Mouse (Mus musculus) hindbrain, embryonic 15.5 days (tissue): Measurements from ENCODE around the gene Fcer1g. TPM values are rescaled to one million over a fixed set of nuclear protein-coding genes. Genes with fewer than 3 reads are reported as not detected.

Experiments used
- ATAC-seq: fragments of 200-750 bp; cut with Nextera tagmentation; 2 replicates; pipeline ENCODE4 v1.8.0; 2017; ENCODE audit warnings: low read depth, moderate number of reproducible peaks, moderate TSS enrichment; ENCODE audit not compliant: low FRiP score
- H3K27ac ChIP-seq: fragments of 300-500 bp; sonication (generic); replicated peaks from 2 replicates; pipeline ENCODE4 v1.5.1; 2015; ENCODE audit warnings: mild to moderate bottlenecking, inconsistent platforms
- H3K27me3 ChIP-seq: fragments of 300-500 bp; sonication (generic); 2 replicates; pipeline ENCODE4 v1.6.1; 2015; ENCODE audit warnings: control low read depth, inconsistent platforms
- H3K36me3 ChIP-seq: fragments of 300-500 bp; sonication (generic); 2 replicates; pipeline ENCODE4 v1.6.1; 2015; ENCODE audit warnings: control low read depth, inconsistent platforms
- H3K4me1 ChIP-seq: fragments of 300-500 bp; sonication (generic); replicated peaks from 2 replicates; pipeline ENCODE4 v1.6.1; 2015; ENCODE audit warnings: control low read depth, inconsistent platforms
- H3K4me2 ChIP-seq: fragments of 300-500 bp; sonication (generic); 2 replicates; pipeline ENCODE4 v1.6.1; 2015; ENCODE audit warnings: moderate library complexity, mild to moderate bottlenecking, inconsistent platforms
- H3K4me3 ChIP-seq: fragments of 300-500 bp; sonication (generic); 2 replicates; pipeline ENCODE4 v1.5.1; 2015; ENCODE audit warnings: mild to moderate bottlenecking, inconsistent platforms
- H3K9ac ChIP-seq: fragments of 300-500 bp; sonication (generic); 2 replicates; pipeline ENCODE4 v1.6.1; 2015; ENCODE audit warnings: inconsistent platforms
- H3K9me3 ChIP-seq: fragments of 300-500 bp; sonication (generic); 2 replicates; pipeline ENCODE4 v1.6.1; 2016; ENCODE audit warnings: control low read depth, inconsistent platforms
- WGBS: fragments of 180-500 bp; shearing (Covaris S2); methylation state at CpG from one replicate; pipeline ENCODE4 v1.1.7; 2015; 5-methylcytosine and 5-hydroxymethylcytosine counted together
- polyA plus RNA-seq: library from polyadenylated mRNA; unstranded; fragments of >200 nt; fragmentation: Nextera tagmentation; extraction: Ambion mirVana; gene quantifications from 2 replicates; pipeline ENCODE4 v1.2.1, GENCODE M21; 2015

Fcer1g gene
- polyA plus RNA-seq, 1 experiment from 2014 or later, result 24.9 TPM

GRCm38 (mm10) chr1:171200769-171201168, 33.4 kb downstream of the Fcer1g start:
- Histone ChIP-seq H3K4me2 (no peak overlapping the region), H3K36me3 (no peaks in the 10 kb centered on the region), H3K9me3 (no peaks in the 10 kb centered on the region), H3K27me3 (peaks cover 22% of the 10 kb centered on the region), H3K9ac (no peak overlapping the region), H3K27ac (no peak overlapping the region), H3K4me3 (no peak overlapping the region), H3K4me1 (peaks cover 6% of the 10 kb centered on the region)
- 97% methylated on average over 1 of the region's 1 CpGs for WGBS
- ATAC-seq, result no peak

GRCm38 (mm10) chr1:171199532-171199931, 34.6 kb downstream of the Fcer1g start:
- H3K9ac ChIP-seq, result no peak overlapping the region

GRCm38 (mm10) chr1:171195887-171196397, 38.2 kb downstream of the Fcer1g start, which contains the start of gene Pcp4l1:
Gene Pcp4l1 (minus strand): TSS chr1:171196268.
- H3K27me3 ChIP-seq, result peaks cover 37% of the 10 kb centered on the region
- peak; percentile 82 for ATAC-seq
- WGBS, result under 1% methylated on average over 33 of the region's 33 CpGs

More at GRCm38 (mm10) chr1:171199532-171199931, 34.6 kb downstream of the Fcer1g start:
- H3K4me3 ChIP-seq, result no peak overlapping the region
- H3K4me1 ChIP-seq, result peaks cover 16% of the 10 kb centered on the region
- no peak for ATAC-seq
- H3K27ac ChIP-seq, result no peak overlapping the region
- no peaks in the 10 kb centered on the region for H3K36me3 ChIP-seq
- H3K27me3 ChIP-seq, result peaks cover 31% of the 10 kb centered on the region
- 64% methylated on average over 1 of the region's 1 CpGs for WGBS
- H3K9me3 ChIP-seq, result no peaks in the 10 kb centered on the region
- no peak overlapping the region for H3K4me2 ChIP-seq

GRCm38 (mm10) chr1:171195046-171195822, 38.9 kb downstream of the Fcer1g start:
- peaks cover 35% of the 10 kb centered on the region for H3K4me1 ChIP-seq
- peaks cover 37% of the 10 kb centered on the region for H3K27me3 ChIP-seq
- peak overlapping the region; percentile 55 for H3K9ac ChIP-seq
- no peaks in the 10 kb centered on the region for H3K36me3 ChIP-seq
- H3K27ac ChIP-seq, result no peak overlapping the region
- H3K4me2 ChIP-seq, result peak overlapping the region; percentile 97
- WGBS, result 6% methylated on average over 20 of the region's 20 CpGs
- no peaks in the 10 kb centered on the region for H3K9me3 ChIP-seq
- H3K4me3 ChIP-seq, result peak overlapping the region; percentile 61
- no peak for ATAC-seq

More at GRCm38 (mm10) chr1:171195887-171196397, 38.2 kb downstream of the Fcer1g start, which contains the start of gene Pcp4l1:
- Histone ChIP-seq H3K27ac (no peak within 1 kb of the TSS), H3K36me3 (no peaks in the 10 kb centered on the region), H3K9ac (peak within 1 kb of the TSS; percentile 55), H3K9me3 (no peaks in the 10 kb centered on the region), H3K4me3 (peak within 1 kb of the TSS; percentile 61), H3K4me1 (peaks cover 35% of the 10 kb centered on the region), H3K4me2 (peak within 1 kb of the TSS; percentile 97)

- Histone ChIP-seq H3K27ac (no peak overlapping the region), H3K4me3 (peak overlapping the region; percentile 31; the same call in 1 of the 2 replicates), H3K36me3 (no peaks in the 10 kb centered on the region), H3K9me3 (no peaks in the 10 kb centered on the region), H3K4me1 (peaks cover 42% of the 10 kb centered on the region), H3K27me3 (peaks cover 37% of the 10 kb centered on the region), H3K9ac (no peak overlapping the region), H3K4me2 (peak overlapping the region; percentile 97)
- ATAC-seq, result no peak
- WGBS, result 23% methylated on average over 11 of the region's 11 CpGs
Measured at GRCm38 (mm10) chr1:171193911-171194830, 40.0 kb downstream of the Fcer1g start.

- no peaks in the 10 kb centered on the region for H3K36me3 ChIP-seq
Measured at GRCm38 (mm10) chr1:171193093-171193840, 40.9 kb downstream of the Fcer1g start.

GRCm38 (mm10) chr1:171192283-171192682, 41.9 kb downstream of the Fcer1g start:
- Histone ChIP-seq H3K4me3 (no peak overlapping the region), H3K36me3 (no peaks in the 10 kb centered on the region), H3K27me3 (peaks cover 28% of the 10 kb centered on the region), H3K27ac (no peak overlapping the region), H3K9ac (no peak overlapping the region), H3K4me2 (peak overlapping the region; percentile 97; the same call in 1 of the 2 replicates), H3K4me1 (peaks cover 53% of the 10 kb centered on the region), H3K9me3 (no peaks in the 10 kb centered on the region)
- 47% methylated on average over 10 of the region's 10 CpGs for WGBS
- no peak for ATAC-seq

More at GRCm38 (mm10) chr1:171193093-171193840, 40.9 kb downstream of the Fcer1g start:
- Histone ChIP-seq H3K27me3 (peaks cover 34% of the 10 kb centered on the region), H3K27ac (peak overlapping the region; percentile 39; the same call in 1 of the 2 replicates), H3K4me2 (peak overlapping the region; percentile 97), H3K9ac (peak overlapping the region; percentile 45), H3K4me1 (peaks cover 49% of the 10 kb centered on the region), H3K9me3 (no peaks in the 10 kb centered on the region), H3K4me3 (peak overlapping the region; percentile 31)
- ATAC-seq, result no peak
- 4% methylated on average over 18 of the region's 18 CpGs for WGBS

- Histone ChIP-seq H3K4me2 (no peak overlapping the region), H3K9me3 (no peaks in the 10 kb centered on the region), H3K4me3 (no peak overlapping the region), H3K27ac (no peak overlapping the region), H3K27me3 (peaks cover 16% of the 10 kb centered on the region), H3K9ac (no peak overlapping the region), H3K36me3 (no peaks in the 10 kb centered on the region), H3K4me1 (peaks cover 47% of the 10 kb centered on the region)
- ATAC-seq, result no peak
- WGBS, result 94% methylated on average over 9 of the region's 9 CpGs
Measured at GRCm38 (mm10) chr1:171190832-171191231, 43.3 kb downstream of the Fcer1g start.

- H3K27ac ChIP-seq, result peak overlapping the region; percentile 30; the same call in 1 of the 2 replicates
- H3K9ac ChIP-seq, result no peak overlapping the region
- no peaks in the 10 kb centered on the region for H3K9me3 ChIP-seq
- peaks cover 39% of the 10 kb centered on the region for H3K4me1 ChIP-seq
- peaks cover 7% of the 10 kb centered on the region; the same call in 1 of the 2 replicates for H3K27me3 ChIP-seq
- peak; percentile 36; the same call in 1 of the 2 replicates for ATAC-seq
- H3K4me2 ChIP-seq, result peak overlapping the region; percentile 21; the same call in 1 of the 2 replicates
- H3K4me3 ChIP-seq, result no peak overlapping the region
- 31% methylated on average over 14 of the region's 14 CpGs for WGBS
- no peaks in the 10 kb centered on the region for H3K36me3 ChIP-seq
Measured at GRCm38 (mm10) chr1:171189476-171190114, 44.6 kb downstream of the Fcer1g start.

- 8% methylated on average over 8 of the region's 8 CpGs for WGBS
- H3K27ac ChIP-seq, result peak overlapping the region; percentile 30; the same call in 1 of the 2 replicates
- H3K4me1 ChIP-seq, result peaks cover 35% of the 10 kb centered on the region
- H3K27me3 ChIP-seq, result peaks cover 1% of the 10 kb centered on the region; the same call in 1 of the 2 replicates
- ATAC-seq, result no peak; the same call in 1 of the 2 replicates
- H3K9ac ChIP-seq, result no peak overlapping the region
- no peaks in the 10 kb centered on the region for H3K9me3 ChIP-seq
- no peaks in the 10 kb centered on the region for H3K36me3 ChIP-seq
- peak overlapping the region; percentile 21; the same call in 1 of the 2 replicates for H3K4me2 ChIP-seq
- no peak overlapping the region for H3K4me3 ChIP-seq
Measured at GRCm38 (mm10) chr1:171189046-171189445, 45.1 kb downstream of the Fcer1g start.
